Mouse (Mus musculus): ENCODE measurements at regions not wholly inside any gene's neighbourhood (a gene's known extent, or its start where the extent isn't known, plus 50 kb on each side); places are given as distances from the start of the nearest gene placed in this dataset.
A peak's percentile ranks its signal among the peaks of the same experiment; 100 is the strongest.
"Not testable (repeated sequence)": the region's sequence is repeated elsewhere in the genome, so short reads cannot be mapped to it uniquely, and the experiment has no call there.

DNA sequence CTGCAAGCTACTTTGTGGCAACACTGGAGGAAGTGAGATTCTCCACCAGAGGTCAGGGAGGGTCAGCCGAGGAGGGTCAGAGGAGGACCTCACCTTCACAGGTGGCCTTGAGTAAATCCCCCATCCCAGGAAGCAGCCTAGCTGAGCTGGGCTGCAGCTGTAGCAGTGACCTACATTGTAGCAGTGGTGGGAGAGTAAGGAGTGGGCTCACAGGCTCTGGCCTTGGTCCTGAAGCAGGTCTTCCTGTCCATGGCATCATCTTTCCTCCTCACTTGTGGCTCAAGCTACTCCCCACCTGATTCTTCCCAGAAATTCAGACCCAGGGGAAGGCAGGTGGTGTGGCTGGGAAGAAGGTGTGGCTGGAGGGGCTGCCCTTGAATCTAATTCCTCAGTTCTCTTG lies 84.3 kb downstream of the 1810013L24Rik start:
- not testable (repeated sequence) for DNase-seq

DNA sequence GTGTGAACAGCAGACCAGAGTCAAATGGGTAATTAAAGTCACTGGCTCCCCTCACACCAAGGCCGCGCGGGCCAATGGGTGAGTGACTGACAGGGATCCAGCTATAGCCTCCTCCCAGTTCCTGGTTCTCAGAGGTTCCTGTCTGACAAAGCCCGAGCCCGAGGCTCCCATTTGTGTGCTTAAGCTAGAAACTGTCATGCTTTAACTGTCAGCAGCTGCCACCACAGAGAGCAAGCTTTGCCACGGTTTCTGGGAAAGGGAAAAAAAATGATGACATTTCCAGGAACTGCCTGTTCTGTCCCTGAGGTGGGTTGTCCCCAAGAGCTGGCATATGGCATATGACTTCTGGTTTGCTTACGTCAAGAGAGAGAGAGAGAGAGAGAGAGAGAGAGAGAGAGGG lies 86.2 kb downstream of the 1810013L24Rik start:
- no peak for DNase-seq

DNA sequence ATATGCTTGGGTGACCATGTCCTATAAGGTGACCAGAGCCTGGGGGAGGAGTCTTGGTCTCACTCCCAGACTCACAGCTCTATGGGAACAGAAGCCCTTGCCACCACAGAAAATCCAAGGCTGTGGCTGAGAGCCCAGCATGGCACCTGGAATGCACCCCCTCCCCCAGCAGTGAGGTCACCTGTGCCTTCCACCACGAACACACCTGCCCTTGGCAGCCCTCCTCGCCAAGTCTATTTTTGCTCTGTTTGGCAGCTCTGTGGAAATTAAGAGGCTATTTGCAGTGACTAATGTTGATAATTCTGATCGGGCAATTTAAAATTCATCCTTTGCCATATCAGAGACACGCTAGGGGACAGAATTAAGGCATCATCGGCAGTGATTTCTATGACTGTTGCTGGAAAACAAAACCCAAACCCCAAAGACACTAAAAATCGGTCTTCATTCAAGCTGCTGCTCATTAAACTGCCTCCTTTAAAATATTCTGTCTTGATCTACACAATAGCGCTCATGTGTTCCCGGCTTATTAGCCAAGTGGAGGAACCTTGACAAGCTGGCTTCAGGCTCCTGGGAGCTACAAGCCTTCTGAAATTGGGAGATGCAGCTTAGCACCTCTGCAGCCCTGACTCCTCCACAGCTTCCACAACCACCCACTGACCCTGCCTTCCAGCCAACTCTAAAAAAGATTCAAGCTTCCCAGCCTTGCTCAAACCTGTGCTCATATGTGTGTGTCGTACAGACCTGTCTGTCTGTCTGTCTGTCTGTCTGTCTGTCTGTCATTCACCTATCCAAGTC lies 89.0 kb downstream of the 1810013L24Rik start:
- DNase-seq, result no peak

DNA sequence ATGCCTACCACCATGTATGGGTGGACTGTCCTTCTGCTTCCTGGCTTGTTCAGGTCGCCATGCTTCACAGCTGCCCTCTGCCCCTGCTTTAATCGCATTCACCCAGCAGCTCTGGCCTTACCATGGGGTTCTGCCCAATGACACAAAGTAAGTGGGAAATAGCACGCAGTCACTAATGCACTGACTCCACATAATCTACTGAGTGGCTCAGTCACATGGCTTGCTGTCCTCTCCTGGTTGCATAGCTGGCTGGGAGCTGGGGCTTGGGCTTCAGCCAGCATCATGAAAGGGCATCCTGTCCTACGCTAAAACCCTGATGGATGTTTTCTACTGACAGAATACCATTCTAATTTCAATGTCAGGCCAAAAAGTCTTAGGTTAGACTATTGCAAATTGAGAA lies 94.8 kb downstream of the 1810013L24Rik start:
- DNase-seq, result peak; percentile 90

DNA sequence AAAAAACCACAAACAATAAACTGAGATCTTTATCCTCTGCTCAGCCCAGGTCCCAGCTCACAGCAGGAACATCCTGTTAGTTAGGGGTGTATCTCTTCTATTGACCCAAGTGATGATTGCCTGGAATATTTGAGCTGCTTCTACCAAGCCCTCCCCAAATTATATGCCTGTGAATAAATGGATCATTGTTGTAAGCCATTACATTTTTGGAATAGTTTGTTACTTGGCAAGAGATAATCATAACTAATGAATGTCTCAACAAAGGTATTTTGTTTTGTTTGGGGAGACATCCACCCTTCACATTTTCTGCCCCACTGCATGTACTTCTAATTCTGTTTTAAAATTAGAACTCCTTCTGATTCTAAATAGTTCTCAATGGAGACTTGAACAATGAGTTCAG lies 102.1 kb downstream of the 1810013L24Rik start:
- peak; percentile 13 for DNase-seq

DNA sequence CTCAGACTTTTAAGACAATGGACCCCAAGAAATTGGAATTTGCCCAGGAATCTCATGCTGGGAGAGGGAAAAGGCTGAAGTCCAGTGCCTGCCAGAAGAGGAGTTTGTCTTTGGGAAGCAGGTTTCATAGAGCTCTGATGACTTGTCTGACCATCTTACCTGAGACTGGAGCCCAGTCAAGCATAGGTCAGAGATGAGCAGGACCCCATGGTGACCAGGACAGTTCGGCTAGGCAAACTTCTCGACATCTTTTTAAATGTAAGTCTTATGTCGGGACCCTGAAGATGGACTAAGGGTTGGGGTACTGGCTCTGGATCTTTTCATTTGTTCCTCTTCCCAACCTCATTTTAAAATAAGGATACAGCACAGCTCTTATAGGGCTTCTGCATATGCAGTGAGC lies 103.2 kb downstream of the 1810013L24Rik start:
- DNase-seq, result peak; percentile 60

DNA sequence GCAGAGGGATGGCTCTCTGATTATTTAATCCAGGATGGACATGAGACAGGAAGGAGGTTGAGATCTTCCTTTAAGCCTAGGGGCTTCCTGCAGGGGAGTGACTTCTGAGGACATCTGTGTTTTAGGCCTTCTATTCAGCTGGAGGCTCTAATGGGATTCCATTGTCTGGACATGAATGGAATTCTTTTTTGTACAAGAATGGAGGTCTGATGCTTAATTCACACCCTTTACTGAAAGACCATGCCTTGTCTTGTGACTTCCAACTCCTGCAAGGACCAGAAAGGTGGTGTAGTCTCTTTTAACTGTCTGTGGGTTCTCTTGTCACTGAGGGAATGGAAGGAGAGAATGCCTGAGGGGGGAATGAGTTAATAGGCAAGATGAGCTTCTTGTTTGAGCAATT lies 106.5 kb downstream of the 1810013L24Rik start:
- peak; percentile 5 for DNase-seq

DNA sequence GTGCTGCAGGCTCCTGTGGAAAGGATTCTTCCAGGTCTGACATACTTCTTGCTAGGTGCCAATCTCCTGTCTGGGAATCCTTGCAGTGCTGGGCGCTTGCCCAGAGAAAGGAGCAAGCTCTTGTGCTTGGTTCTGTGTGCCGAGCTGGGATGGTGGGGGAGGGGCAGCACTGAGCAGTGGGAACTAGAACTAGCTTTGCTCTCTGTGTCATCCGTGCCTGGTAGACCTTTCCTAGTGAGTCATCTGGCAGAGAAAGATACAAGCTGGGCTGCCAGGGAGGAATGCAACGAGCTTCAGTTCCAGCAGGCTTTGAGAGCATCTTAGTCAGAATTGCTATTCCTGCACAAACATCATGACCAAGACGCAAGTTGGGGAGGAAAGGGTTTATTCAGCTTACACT lies 108.6 kb downstream of the 1810013L24Rik start:
- peak; percentile 81 for DNase-seq

DNA sequence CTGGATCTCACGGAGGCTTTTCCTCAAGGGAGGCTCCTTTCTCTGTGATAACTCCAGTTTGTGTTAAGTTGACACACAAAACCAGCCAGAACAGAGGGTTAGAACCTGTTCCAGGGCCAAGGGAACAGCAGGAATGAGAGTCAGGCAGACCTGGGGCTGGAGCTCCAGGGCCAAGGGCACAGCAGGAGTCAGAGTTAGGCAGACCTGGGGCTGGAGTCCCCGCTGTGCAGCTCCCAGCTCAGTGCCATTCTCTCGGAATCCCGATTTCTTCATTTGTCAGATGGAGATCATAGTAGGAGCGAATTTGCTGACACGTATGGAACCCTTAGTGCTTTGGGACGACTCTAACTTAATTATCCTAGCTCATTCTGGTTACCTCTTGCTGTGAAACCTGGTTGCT lies 109.2 kb downstream of the 1810013L24Rik start:
- DNase-seq, result no peak

DNA sequence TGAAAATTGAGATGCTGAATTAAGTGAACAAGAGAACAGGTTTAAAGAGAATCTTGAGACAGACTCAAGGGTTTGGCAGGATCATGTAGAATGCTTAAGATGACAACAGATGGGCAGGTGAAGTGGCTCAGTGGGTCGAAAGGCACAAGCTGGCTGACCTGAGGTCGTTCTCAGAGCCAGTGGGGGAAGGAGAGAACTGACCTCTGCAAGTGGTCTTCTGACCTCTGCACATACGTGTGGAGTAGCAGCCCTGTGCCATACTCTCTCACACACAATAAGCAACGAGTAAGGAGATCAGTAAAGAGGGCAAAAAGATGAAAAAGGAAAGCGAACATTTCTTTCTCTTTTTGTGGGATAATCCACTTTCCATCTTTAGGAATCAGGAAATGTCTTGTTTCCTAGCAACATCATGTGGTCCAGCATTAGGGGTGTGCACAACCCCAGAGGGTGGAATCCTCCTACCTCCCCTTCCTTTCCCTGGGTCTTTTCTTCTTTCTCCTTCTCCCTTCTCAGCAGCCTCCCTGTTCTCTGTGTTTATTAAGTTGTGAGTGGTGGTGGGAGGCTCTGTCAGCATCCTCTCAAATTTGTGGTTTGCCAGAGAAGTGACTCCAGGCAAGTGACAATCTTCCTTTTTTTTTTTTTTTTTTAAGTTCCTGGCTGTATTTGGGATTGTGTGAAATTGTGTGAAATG lies 114.7 kb downstream of the 1810013L24Rik start:
- DNase-seq, result peak; percentile 55

DNA sequence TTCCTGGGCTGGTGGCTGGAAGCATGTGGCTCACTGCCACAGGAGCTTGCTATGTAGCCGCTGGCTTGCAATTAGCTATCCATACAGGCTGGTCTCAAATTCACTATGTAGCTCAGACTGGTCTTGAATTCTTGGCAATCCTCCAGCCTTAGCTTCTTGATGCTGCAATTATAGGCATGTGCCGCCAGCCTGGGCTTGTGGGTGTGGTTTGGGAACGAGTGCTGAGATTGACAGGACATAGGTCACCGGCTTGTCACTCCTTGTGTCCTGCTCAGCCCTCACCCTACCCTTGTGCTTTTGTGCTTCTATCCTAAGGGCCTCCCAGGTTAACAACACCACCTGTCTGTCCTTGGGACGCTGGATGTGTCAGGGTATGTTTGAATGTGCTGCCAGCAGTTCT lies 117.9 kb downstream of the 1810013L24Rik start:
- DNase-seq, result peak; percentile 46

DNA sequence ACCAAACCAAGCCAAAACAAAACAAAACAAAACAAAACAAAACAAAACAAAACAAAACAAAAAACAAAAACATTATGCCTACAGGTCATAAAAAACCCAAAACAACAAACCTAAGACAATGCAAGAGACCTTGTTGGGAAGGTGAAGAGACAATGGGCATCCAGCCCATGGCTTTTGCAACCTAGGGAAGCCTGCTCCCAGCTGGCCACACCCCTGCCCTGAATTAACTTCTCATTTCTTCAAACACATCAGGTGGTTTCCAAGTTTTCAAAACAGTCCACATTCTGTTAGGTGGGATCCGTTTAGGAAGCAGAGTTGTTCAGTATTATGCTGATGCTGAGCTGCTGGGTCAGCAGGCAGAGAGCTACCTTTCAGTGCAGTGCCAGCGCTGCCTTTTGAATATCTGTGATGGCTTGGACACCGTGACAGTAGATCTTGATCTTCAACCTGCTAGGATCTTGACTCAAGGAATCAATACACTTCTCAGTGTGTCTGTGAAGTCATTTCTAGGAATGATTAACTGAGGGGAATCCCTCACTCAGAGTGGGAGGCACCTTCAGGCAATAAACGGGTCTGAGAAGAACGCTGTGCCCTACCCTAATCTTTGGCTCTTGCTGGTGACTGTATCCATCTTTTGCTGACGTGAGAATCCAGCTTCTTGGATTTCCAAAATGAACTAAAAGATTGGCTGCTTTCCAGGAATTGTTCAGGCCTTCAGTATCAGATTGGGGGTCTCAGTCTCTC lies 121.4 kb downstream of the 1810013L24Rik start:
- peak; percentile 16 for DNase-seq

DNA sequence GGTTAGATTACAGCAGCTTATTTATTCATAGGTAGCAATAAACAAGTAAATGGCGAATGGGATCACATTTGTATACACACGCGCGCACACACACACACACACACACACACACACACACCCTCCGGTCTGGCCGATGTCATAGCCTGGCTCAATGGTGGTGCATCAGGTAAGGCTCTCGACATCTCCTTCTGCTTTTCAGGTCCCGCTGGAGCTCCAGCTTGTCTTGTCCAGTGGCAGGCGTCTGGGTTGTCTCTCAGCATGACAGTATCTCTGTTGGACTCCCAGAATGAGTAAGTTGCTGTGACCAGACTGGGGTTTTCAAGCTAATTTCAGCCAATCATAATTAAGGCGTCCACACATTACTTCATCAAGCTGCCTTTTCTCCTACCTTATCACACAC lies 131.8 kb downstream of the 1810013L24Rik start:
- DNase-seq, result peak; percentile 56

DNA sequence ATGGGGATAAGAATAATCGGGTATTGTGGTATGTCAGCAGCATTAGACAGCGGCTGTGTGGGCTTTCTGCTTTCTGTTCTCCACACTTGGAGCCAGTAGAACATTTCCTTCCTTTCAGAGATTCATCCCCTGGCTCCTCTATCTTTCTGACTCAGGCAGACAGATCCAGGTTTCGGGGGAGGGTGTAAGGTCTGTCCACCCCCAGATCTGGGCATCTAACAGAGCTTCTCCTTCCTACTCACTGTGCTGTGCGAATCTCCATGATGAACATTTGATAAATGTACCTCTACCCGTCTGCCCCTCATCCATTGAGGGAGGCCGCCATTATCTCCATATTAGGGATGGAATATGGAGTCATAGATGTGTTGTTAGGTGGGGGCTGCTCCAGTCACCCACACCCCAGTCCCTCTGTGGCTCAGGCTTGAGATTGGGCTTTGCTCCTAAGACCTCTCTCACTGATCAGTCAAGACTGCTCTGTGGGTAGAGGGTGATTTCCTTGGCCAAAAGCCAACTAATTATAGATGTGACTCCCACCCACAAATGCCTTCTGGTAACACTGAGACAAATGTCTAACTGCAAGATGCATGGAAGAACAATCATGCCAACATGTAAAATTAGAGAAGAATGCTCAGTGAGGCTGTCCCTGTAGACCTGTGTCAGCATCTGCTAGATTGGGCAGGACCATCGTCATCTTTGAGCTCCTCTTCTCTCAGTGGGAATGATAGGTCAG lies 163.8 kb downstream of the 1810013L24Rik start:
- DNase-seq, result no peak

DNA sequence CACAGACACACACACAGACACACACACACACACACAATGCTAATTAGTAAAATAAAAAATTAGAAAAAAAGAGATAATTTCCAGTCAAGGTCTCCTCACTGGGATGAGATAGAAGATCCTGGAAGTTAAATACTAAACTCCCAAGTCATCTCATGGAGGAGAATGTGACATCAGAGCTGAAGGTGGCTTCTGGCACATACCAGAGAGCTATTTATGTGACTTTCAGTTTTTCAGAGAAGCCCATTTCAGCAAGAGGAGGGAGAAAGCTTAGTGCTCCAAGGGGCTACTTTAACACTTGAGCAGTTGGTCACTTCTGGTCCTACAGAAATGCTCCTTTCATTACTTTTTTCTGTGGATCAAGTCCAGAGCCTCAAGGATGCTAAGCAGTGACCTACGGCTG lies 164.6 kb downstream of the 1810013L24Rik start:
- no peak for DNase-seq

DNA sequence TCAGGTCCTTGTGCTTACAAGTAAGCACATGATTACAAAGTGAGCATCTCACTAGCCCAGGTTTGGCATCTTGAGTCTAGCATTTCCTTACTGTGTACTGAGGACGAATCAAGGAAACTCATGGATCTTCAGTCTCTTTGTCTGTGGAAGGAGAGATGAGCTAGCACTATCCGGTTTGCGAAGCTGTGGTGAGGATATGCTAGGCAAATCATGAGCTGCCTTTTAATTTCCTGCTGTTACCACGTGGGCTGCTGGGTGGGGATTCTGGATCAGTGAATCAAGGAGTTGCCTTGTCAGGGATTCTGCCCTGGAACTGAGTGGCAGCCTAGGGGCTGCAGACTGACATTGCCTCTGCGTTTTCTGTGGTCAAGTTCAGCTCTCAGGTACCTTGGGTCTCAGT lies 167.3 kb downstream of the 1810013L24Rik start:
- no peak for DNase-seq

DNA sequence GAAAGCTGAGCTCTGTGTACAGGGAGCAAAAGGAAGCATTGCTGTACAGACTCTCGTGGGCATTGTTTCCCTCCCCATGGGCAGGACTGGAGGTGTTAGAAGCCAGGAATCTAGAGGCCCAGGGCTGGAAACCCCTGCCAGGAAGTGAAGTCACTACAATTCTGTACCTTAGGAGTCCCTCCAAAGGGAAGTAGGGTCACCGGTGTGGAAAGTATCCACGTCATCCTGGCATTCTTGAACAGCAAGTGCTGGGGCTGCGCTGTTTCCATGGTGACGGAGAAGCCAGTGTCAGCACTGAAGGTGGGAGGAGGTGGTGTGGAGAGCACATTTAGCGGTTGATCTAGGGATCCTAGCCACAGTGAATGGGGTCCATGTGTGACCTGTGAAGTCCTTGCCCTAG lies 174.1 kb downstream of the 1810013L24Rik start:
- peak; percentile 94 for DNase-seq

DNA sequence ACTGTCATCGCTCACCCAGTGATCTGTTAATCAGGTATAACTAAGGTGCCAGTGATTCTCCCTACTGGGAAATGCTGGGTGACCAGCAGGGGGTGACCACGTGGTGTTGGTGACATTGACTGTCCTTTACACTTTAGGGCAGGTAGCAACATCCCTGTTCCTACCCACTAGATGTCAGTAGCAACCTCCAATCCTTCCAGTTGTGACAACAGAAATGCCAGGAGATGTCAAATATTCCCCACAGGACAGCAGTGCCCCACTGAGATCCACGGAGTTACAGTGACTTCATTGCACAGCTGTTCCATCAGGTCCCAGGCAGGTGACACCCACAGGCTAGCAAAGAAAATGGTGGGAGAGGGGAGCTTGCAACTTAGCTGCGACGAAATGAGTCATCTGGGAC lies 176.0 kb downstream of the 1810013L24Rik start:
- DNase-seq, result no peak

DNA sequence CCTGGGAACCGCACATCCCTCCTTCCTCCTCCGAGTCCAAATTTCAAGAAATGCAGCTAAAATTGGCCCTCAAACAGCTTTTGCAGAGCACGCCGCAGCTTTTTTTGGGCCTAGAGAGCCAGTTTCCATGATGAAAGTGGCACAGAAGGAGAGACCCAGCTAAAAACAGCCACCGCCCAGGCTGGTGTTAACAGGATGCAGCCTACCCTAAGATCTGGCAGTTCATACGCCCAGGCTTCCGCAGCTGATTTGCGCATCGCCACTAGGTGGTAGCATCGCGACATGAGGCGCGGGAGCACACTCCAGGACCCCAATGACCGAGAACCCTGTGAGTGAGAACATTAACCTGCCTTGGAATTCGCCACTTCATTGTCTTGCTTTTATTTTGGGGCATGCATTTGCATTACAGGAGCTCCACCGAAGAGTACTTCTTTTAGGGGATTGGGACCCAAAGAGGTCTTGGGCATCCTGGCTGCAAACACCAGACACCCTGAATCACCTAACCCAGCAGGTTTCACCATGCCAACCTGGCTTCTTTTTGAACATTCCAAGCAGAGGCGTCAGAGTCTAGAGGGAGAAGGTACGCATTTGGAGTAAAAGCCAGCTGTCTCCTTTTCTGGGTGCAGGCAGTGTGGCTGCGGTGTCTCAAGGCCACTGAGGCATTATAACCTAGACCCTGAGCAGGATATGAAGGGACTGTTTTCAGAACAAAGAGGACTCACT lies 179.6 kb downstream of the 1810013L24Rik start:
- DNase-seq, result peak; percentile 97

DNA sequence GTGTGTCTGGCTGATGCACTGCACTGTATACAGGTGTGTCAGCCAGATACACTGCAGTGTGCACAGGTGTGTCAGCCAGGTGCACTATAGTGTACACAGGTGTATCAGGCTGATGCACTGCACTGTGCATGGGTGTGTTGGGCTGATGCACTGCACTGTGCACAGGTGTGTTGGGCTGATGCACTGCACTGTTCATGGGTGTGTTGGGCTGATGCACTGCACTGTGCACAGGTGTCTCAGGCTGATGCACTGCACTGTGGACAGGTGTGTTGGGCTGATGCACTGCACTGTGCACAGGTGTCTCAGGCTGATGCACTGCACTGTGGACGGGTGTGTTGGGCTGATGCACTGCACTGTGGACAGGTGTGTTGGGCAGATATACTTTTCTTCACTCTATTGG lies 181.2 kb downstream of the 1810013L24Rik start:
- no peak for DNase-seq

DNA sequence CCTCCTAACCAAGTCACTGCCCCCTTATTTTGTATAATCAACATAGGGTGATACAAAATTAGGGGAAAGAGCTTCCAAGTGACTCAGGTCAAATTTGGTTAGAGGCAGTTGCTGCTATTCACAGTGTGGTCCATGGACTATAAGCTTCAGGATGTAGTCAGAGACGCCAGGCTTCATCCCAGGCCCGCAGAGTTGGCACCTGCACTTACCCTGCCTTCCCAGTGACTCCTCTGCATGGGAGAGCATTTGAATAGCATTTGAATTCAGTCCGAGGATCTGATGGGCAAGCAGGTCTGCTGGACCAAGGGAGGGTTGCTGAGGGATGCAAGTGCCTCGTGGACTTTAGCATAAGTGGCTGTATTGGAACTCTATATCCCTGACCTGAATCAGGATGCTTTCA lies 181.8 kb downstream of the 1810013L24Rik start:
- no peak for DNase-seq

DNA sequence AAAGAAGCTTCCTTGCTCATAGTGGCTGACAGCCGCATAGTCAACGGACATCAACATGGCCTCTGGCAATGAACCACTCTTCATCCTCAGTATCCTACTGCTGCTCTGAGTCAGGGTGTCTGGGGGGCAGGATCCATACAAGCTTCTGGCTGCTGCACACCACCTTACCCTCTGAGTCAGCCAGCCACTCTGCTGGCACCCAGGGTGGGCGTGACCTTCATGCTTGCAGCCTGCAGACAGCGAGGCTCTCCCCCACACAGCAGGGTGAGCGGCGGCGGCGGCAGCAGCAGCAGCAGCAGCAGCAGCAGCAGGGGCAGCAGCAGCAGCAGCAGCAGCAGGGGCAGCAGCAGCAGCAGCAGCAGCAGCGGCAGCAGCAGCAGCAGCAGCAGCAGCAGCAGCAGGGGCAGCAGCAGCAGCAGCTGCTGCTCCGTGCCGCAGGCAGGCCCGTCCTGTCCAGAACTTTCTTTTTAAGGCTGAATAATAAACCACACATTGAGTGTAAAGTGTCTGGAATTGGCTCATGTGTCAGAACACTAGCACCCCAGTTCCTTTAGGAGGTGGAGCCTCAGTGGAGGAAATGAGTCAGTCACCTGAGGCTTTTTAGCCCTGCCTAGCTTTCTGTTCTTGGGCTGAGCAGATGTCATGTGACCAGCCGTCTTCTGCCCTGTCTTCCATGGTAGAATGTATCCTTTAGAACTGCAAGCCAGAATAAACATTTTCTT lies 186.3 kb downstream of the 1810013L24Rik start:
- DNase-seq, result no peak

Measured in heart, adult 11 months (tissue).